Mouse (Mus musculus): Measurements from ENCODE around the gene Grk3.

DNA sequence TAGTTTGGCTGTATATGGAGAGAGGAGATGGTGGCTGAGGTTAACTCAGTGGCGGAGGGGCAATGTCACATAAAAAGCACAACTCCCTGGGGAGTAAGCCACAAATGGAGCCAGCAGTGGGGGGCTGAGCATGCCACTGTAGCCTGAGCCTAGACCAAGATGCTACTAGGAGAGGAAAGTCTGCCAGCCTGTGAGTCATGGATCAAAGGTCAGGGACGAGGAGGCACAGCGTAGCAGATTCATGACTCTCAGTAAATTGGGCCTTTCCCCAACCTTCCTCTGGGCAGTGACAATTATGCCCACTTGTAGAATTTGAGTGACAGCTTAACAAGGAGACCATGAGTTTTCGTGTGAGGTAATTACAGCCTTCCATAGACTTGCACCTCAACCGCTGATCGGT lies 33.7 kb downstream of the Grk3 start:
- TF ChIP-seq CTCF (IDR thresholded peaks at IDR 0.05; ENCODE audit: borderline replicate concordance, insufficient read depth, low read length) (no peak), POLR2A (IDR thresholded peaks at IDR 0.05; ENCODE audit: low read depth, low read length) (no peak)
